Mouse (Mus musculus) c-Kit-positive CD71-positive TER-119-positive erythroid progenitor cells, embryonic 14.5 days (primary cell): ENCODE data around the gene Bcas3.

Experiments used
- DNase-seq: peaks from one replicate; pipeline ENCODE4 v3.0.0-alpha.2; 2013; ENCODE audit warnings: low spot score

Gene Bcas3

GRCm38 (mm10) chr11:85379091-85379490 is 26.1 kb downstream of the Bcas3 start:
- DNase-seq = no peak

- no peak for DNase-seq
These were observed 27.1 kb downstream of the Bcas3 start for GRCm38 (mm10) chr11:85380046-85380445.

- peak; percentile 63 for DNase-seq
These were observed 29.1 kb downstream of the Bcas3 start for GRCm38 (mm10) chr11:85382055-85382454.

- DNase-seq = no peak
These were observed 31.2 kb downstream of the Bcas3 start for GRCm38 (mm10) chr11:85383975-85384821.

GRCm38 (mm10) chr11:85392179-85392863 is 39.4 kb downstream of the Bcas3 start:
- DNase-seq = no peak

GRCm38 (mm10) chr11:85392864-85393220 is 39.9 kb downstream of the Bcas3 start:
- no peak for DNase-seq

GRCm38 (mm10) chr11:85393990-85394389 is 41.0 kb downstream of the Bcas3 start:
- DNase-seq = no peak

GRCm38 (mm10) chr11:85395361-85395760 is 42.4 kb downstream of the Bcas3 start:
- no peak for DNase-seq

GRCm38 (mm10) chr11:85406531-85406930 is 53.6 kb downstream of the Bcas3 start:
- DNase-seq = no peak

- no peak for DNase-seq
These were observed 54.7 kb downstream of the Bcas3 start for GRCm38 (mm10) chr11:85407700-85408099.

GRCm38 (mm10) chr11:85412319-85412718 is 59.4 kb downstream of the Bcas3 start:
- no peak for DNase-seq

- DNase-seq = no peak
These were observed 61.5 kb downstream of the Bcas3 start for GRCm38 (mm10) chr11:85414476-85414875.

GRCm38 (mm10) chr11:85427353-85427752 is 74.4 kb downstream of the Bcas3 start:
- no peak for DNase-seq

- no peak for DNase-seq
These were observed 75.3 kb downstream of the Bcas3 start for GRCm38 (mm10) chr11:85428227-85428626.

GRCm38 (mm10) chr11:85430743-85431448 is 77.9 kb downstream of the Bcas3 start:
- no peak for DNase-seq

GRCm38 (mm10) chr11:85447375-85447774 is 94.4 kb downstream of the Bcas3 start:
- no peak for DNase-seq

- no peak for DNase-seq
These were observed 100.8 kb downstream of the Bcas3 start for GRCm38 (mm10) chr11:85453598-85454304.

- no peak for DNase-seq
These were observed 101.3 kb downstream of the Bcas3 start for GRCm38 (mm10) chr11:85454305-85454682.

- no peak for DNase-seq
These were observed 108.6 kb downstream of the Bcas3 start for GRCm38 (mm10) chr11:85461536-85461935.

- DNase-seq = peak; percentile 19
These were observed 116.6 kb downstream of the Bcas3 start for GRCm38 (mm10) chr11:85469526-85469925.

- DNase-seq = no peak
These were observed 117.5 kb downstream of the Bcas3 start for GRCm38 (mm10) chr11:85470508-85470907.

GRCm38 (mm10) chr11:85474326-85474725 is 121.4 kb downstream of the Bcas3 start:
- DNase-seq = no peak
